In genomic region chr15:7138471-7138870, GRCm38 (mm10) we compare ENCODE assay signal across 19 mouse cellular contexts. TPM values are rescaled to one million over a fixed set of nuclear protein-coding genes. Genes with fewer than 3 reads are reported as not detected.
DNase-seq lines count a peak whose midpoint lies in the region; ATAC-seq and TF ChIP-seq lines count a peak whose summit lies in the region.
"Had no signal": no experiment of that assay in that cellular context is flagged by ENCODE, and none has a peak within 500 bp of the region (broad histone marks: within the 10 kb centered on the region; RNA-seq: fewer than 3 reads in every experiment).

No protein-coding gene starts in this region.

- no peak overlapping the region for H3K27ac ChIP-seq in hindbrain, embryonic 16.5 days (ENCODE audit: low read depth, low read length)
- H3K27ac ChIP-seq in hindbrain, embryonic 12.5 days = no peak overlapping the region
- H3K27ac ChIP-seq in liver, postnatal 0 days (ENCODE audit: low read depth) = peak overlapping the region; percentile 87
- H3K27ac ChIP-seq in liver, embryonic 12.5 days = no peak overlapping the region
- H3K27ac ChIP-seq: forebrain, embryonic 10.5 days; hindbrain, embryonic 15.5 days; layer of hippocampus, adult 2 months; lung, embryonic 15.5 days had no signal

- peak; percentile 34 for TF ChIP-seq EP300 in liver, postnatal 0 days (IDR thresholded peaks at IDR 0.05; ENCODE audit: low read depth)

- DNase-seq in adrenal gland, adult 2 months = peak; percentile 62
- DNase-seq in adrenal gland, adult 18-20 months (ENCODE audit: low spot score in 2 of 2) = no peak
- DNase-seq in liver, postnatal 0 days = peak; percentile 60
- peak; percentile 49 for DNase-seq in brain, adult 2 months (ENCODE audit: low read depth, low spot score)
- DNase-seq in right cerebral cortex, adult 2 months (ENCODE audit: low spot score in 2 of 2) = no peak
- DNase-seq: cerebellum, adult 9-10 months; gastrocnemius, postnatal 36 days; kidney, adult 9 months; midbrain, embryonic 14.5 days; right cerebral cortex, postnatal 14 days had no signal

- no peak overlapping the region for H3K9ac ChIP-seq in hindbrain, embryonic 16.5 days (ENCODE audit: low read depth, low read length)
- no peak overlapping the region for H3K9ac ChIP-seq in hindbrain, embryonic 12.5 days
- H3K9ac ChIP-seq in liver, postnatal 0 days (replicated peaks) = no peak overlapping the region
- no peak overlapping the region for H3K9ac ChIP-seq in liver, embryonic 12.5 days
- H3K9ac ChIP-seq: hindbrain, embryonic 15.5 days; lung, embryonic 15.5 days had no signal

- H3K4me2 ChIP-seq in hindbrain, embryonic 16.5 days (ENCODE audit: low read length) = no peak overlapping the region
- no peak overlapping the region for H3K4me2 ChIP-seq in hindbrain, embryonic 12.5 days (replicated peaks)
- no peak overlapping the region for H3K4me2 ChIP-seq in liver, postnatal 0 days (ENCODE audit: low read depth, low read length)
- no peak overlapping the region for H3K4me2 ChIP-seq in liver, embryonic 12.5 days
- H3K4me2 ChIP-seq: hindbrain, embryonic 15.5 days had no signal

- no peaks in the 10 kb centered on the region for H3K27me3 ChIP-seq in hindbrain, embryonic 16.5 days (replicated peaks; ENCODE audit: control insufficient read depth, insufficient read depth, low read length)
- H3K27me3 ChIP-seq in hindbrain, embryonic 12.5 days = no peaks in the 10 kb centered on the region
- H3K27me3 ChIP-seq in liver, postnatal 0 days (ENCODE audit: insufficient read depth, low read length) = no peaks in the 10 kb centered on the region
- peaks cover 24% of the 10 kb centered on the region; the same call in 1 of the 2 replicates for H3K27me3 ChIP-seq in liver, embryonic 12.5 days (replicated peaks)
- H3K27me3 ChIP-seq: hindbrain, embryonic 15.5 days; lung, embryonic 15.5 days had no signal

- WGBS in hindbrain, embryonic 16.5 days = 87% methylated on average over 14 of the region's 14 CpGs
- 94% methylated on average over 14 of the region's 14 CpGs for WGBS in hindbrain, embryonic 12.5 days
- 63% methylated on average over 14 of the region's 14 CpGs for WGBS in liver, postnatal 0 days (ENCODE audit: insufficient replicate concordance)
- WGBS in liver, embryonic 12.5 days (ENCODE audit: insufficient replicate concordance) = 85% methylated on average over 14 of the region's 14 CpGs

- no peaks in the 10 kb centered on the region for H3K9me3 ChIP-seq in hindbrain, embryonic 16.5 days (ENCODE audit: control insufficient read depth, low read length)
- H3K9me3 ChIP-seq in hindbrain, embryonic 12.5 days (replicated peaks) = no peaks in the 10 kb centered on the region
- no peaks in the 10 kb centered on the region for H3K9me3 ChIP-seq in liver, postnatal 0 days (ENCODE audit: low read length)
- no peaks in the 10 kb centered on the region for H3K9me3 ChIP-seq in liver, embryonic 12.5 days (replicated peaks)
- H3K9me3 ChIP-seq: forebrain, embryonic 10.5 days; hindbrain, embryonic 15.5 days; lung, embryonic 15.5 days had no signal

- H3K36me3 ChIP-seq in hindbrain, embryonic 16.5 days (ENCODE audit: control insufficient read depth, insufficient read depth, low read length) = no peaks in the 10 kb centered on the region
- no peaks in the 10 kb centered on the region for H3K36me3 ChIP-seq in hindbrain, embryonic 12.5 days
- no peaks in the 10 kb centered on the region for H3K36me3 ChIP-seq in liver, postnatal 0 days (replicated peaks; ENCODE audit: insufficient read depth, low read length)
- H3K36me3 ChIP-seq in liver, embryonic 12.5 days = no peaks in the 10 kb centered on the region
- H3K36me3 ChIP-seq: forebrain, embryonic 10.5 days; hindbrain, embryonic 15.5 days; lung, embryonic 15.5 days had no signal

- no peaks in the 10 kb centered on the region for H3K4me1 ChIP-seq in hindbrain, embryonic 16.5 days (ENCODE audit: control insufficient read depth, insufficient read depth, low read depth, low read length)
- H3K4me1 ChIP-seq in hindbrain, embryonic 12.5 days = no peaks in the 10 kb centered on the region
- H3K4me1 ChIP-seq in liver, postnatal 0 days (ENCODE audit: insufficient read depth) = peaks cover 20% of the 10 kb centered on the region
- peaks cover 24% of the 10 kb centered on the region; the same call in 1 of the 2 replicates for H3K4me1 ChIP-seq in liver, embryonic 12.5 days
- H3K4me1 ChIP-seq: forebrain, embryonic 10.5 days had no signal

- no peak overlapping the region for H3K4me3 ChIP-seq in hindbrain, embryonic 16.5 days (ENCODE audit: low read length)
- no peak overlapping the region for H3K4me3 ChIP-seq in hindbrain, embryonic 12.5 days
- H3K4me3 ChIP-seq in liver, postnatal 0 days (ENCODE audit: low read depth, low read length) = no peak overlapping the region
- H3K4me3 ChIP-seq in liver, embryonic 12.5 days = no peak overlapping the region
- H3K4me3 ChIP-seq: forebrain, embryonic 10.5 days; hindbrain, embryonic 15.5 days; layer of hippocampus, adult 2 months; lung, embryonic 15.5 days had no signal

- ATAC-seq in hindbrain, embryonic 16.5 days = 0 out of 2 replicates have a peak, but pooled peaks have one; percentile 25
- ATAC-seq in hindbrain, embryonic 12.5 days (ENCODE audit: low FRiP score) = no peak
- ATAC-seq in liver, postnatal 0 days = peak; percentile 86
- no peak for ATAC-seq in liver, embryonic 12.5 days
- ATAC-seq: activated CD4-positive, CD25-positive, alpha-beta regulatory T cell, adult 4 months; forebrain, embryonic 16.5 days had no signal

- no peak for TF ChIP-seq CTCF in liver, postnatal 0 days (IDR thresholded peaks at IDR 0.05; ENCODE audit: low read depth)

RNA-seq across cellular contexts. Expression of gene Lifr, which starts 48.1 kb away (rescaled TPM):
- 10 to 100 TPM; 31.3 to 52.2 TPM for total RNA-seq in adrenal gland, adult 2 months (2021)
- 18.5 and 28.6 TPM in 2 replicates for polyA plus RNA-seq in adrenal gland, adult 2 months (2012; rRNA removed)
- total RNA-seq in adrenal gland, adult 18-20 months (2021) = 10 to 100 TPM; 39.1 to 43.0 TPM
- polyA plus RNA-seq in hindbrain, embryonic 16.5 days (2015; fragmentation: Nextera tagmentation; extraction: Ambion mirVana) = 16.8 and 18.2 TPM in 2 replicates
- 16.5 and 18.3 TPM in 2 replicates for polyA plus RNA-seq in hindbrain, embryonic 12.5 days (2016; fragmentation: Nextera tagmentation; extraction: Ambion mirVana)
- 49.1 and 51.4 TPM in 2 replicates for polyA plus RNA-seq in liver, postnatal 0 days (2015; fragmentation: Nextera tagmentation; extraction: Ambion mirVana)
- polyA plus RNA-seq in liver, embryonic 12.5 days (2016; fragmentation: Nextera tagmentation; extraction: Ambion mirVana) = 19.8 and 24.9 TPM in 2 replicates

Comparison
In these comparisons a context has a peak if more than half of its experiments do, and no peak if none do; other contexts are left out.
1. DNase-seq: peak in adrenal gland, adult 2 months (single experiment), liver, postnatal 0 days (single experiment) and brain, adult 2 months (single experiment); none in adrenal gland, adult 18-20 months (0 of 2) and right cerebral cortex, adult 2 months (0 of 2).
2. ATAC-seq: peak in hindbrain, embryonic 16.5 days (single experiment) and liver, postnatal 0 days (single experiment); none in hindbrain, embryonic 12.5 days (single experiment) and liver, embryonic 12.5 days (single experiment).